Mouse (Mus musculus) stomach, embryonic 16.5 days (tissue): ENCODE data around the gene Pla2g5. TPM values are rescaled to one million over a fixed set of nuclear protein-coding genes. Genes with fewer than 3 reads are reported as not detected.
"Not testable (repeated sequence)": the region's sequence is repeated elsewhere in the genome, so short reads cannot be mapped to it uniquely, and the experiment has no call there.

Experiments
- ATAC-seq: fragments of 200-750 bp; cut with Nextera tagmentation; 2 replicates; pipeline ENCODE4 v1.8.0; 2017; ENCODE audit warnings: moderate number of reproducible peaks, moderate TSS enrichment; ENCODE audit not compliant: insufficient read depth, low FRiP score
- H3K27ac ChIP-seq: fragments of 300-500 bp; sonication (generic); 2 replicates; pipeline ENCODE4 v1.5.1; 2014; ENCODE audit warnings: low read length
- H3K27me3 ChIP-seq: fragments of 300-500 bp; sonication (generic); 2 replicates; pipeline ENCODE4 v1.6.1; 2014; ENCODE audit warnings: low read length, control low read depth, mixed read lengths; ENCODE audit not compliant: control insufficient read depth, insufficient read depth
- H3K36me3 ChIP-seq: fragments of 300-500 bp; sonication (generic); 2 replicates; pipeline ENCODE4 v1.6.1; 2014; ENCODE audit warnings: low read length; ENCODE audit not compliant: control insufficient read depth, insufficient read depth
- H3K4me1 ChIP-seq: fragments of 300-500 bp; sonication (generic); 2 replicates; pipeline ENCODE4 v1.6.1; 2014; ENCODE audit warnings: low read length, control low read depth, mixed read lengths; ENCODE audit not compliant: control insufficient read depth, insufficient read depth
- H3K4me2 ChIP-seq: fragments of 300-500 bp; sonication (generic); 2 replicates; pipeline ENCODE4 v1.6.1; 2014; ENCODE audit warnings: low read depth, low read length, mixed read lengths
- H3K4me3 ChIP-seq: fragments of 300-500 bp; sonication (generic); replicated peaks from 2 replicates; pipeline ENCODE4 v1.5.1; 2014; ENCODE audit warnings: mild to moderate bottlenecking, low read length
- H3K9ac ChIP-seq: fragments of 300-500 bp; sonication (generic); 2 replicates; pipeline ENCODE4 v1.6.1; 2014; ENCODE audit warnings: low read length
- H3K9me3 ChIP-seq: fragments of 300-500 bp; sonication (generic); replicated peaks from 2 replicates; pipeline ENCODE4 v1.6.1; 2016; ENCODE audit warnings: low read length, control low read depth; ENCODE audit not compliant: control insufficient read depth
- WGBS: fragments of 180-500 bp; shearing (Covaris S2); extraction: QIAGEN DNeasy Blood & Tissue Kit; methylation state at CpG from one replicate; pipeline ENCODE4 v1.1.7; 2014; 5-methylcytosine and 5-hydroxymethylcytosine counted together
- polyA plus RNA-seq: library from polyadenylated mRNA; unstranded; fragments of >200 nt; fragmentation: Nextera tagmentation; extraction: Ambion mirVana; gene quantifications from 2 replicates; pipeline ENCODE4 v1.2.1, GENCODE M21; 2015

Pla2g5 gene
- polyA plus RNA-seq, 1 experiment from 2014 or later, result 0.37 TPM

DNA sequence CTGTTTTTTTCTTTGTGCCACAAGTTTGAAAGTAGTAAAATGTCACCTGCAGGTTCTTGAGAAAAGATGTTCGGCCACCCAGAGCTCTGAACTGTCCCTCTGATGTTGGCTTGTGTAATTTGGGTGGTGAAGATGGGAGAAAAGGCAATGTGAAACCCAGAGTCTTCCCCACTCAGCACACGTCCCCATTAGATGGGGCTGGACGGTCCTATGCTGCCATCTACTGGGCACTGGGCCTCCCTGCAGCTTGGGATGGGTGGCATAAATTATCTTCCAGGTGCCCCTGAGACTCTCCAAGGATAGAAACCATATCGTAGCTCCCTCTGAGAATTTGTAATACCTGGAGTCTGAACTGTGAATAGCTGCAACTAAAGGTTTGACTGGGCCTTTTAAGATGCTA is 11.8 kb downstream of the Pla2g5 start:
- Histone ChIP-seq H3K36me3 (no peaks in the 10 kb centered on the region), H3K9ac (no peak overlapping the region), H3K27ac (no peak overlapping the region), H3K27me3 (no peaks in the 10 kb centered on the region), H3K4me1 (no peaks in the 10 kb centered on the region), H3K4me3 (no peak overlapping the region), H3K9me3 (no peaks in the 10 kb centered on the region), H3K4me2 (no peak overlapping the region)
- ATAC-seq, result peak; percentile 58; the same call in 1 of the 2 replicates
- WGBS, result 6% methylated on average over 4 of the region's 4 CpGs

DNA sequence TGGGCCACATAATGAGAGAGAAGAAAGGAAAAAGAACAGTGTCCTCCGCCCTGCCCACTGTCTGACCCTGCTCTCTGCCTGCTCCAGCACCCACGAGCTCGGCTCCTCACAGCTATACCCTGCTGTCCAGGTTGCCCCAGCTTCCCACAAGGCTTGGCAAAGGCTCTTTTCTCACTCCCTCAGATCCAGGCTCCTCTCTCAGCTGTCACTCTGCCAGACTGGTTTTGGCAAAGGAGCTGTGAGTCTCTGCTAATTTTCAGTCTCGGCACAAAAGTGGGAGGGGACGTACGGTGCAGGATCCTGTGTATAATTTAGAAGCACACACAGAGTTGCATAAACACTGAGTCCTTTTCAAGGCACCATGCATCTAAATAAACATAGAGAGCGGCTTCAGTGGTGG is 21.9 kb downstream of the Pla2g5 start:
- H3K27ac ChIP-seq, result no peak overlapping the region
- H3K27me3 ChIP-seq, result no peaks in the 10 kb centered on the region
- H3K4me3 ChIP-seq, result no peak overlapping the region
- peak; percentile 58; the same call in 1 of the 2 replicates for ATAC-seq
- no peak overlapping the region for H3K9ac ChIP-seq
- no peak overlapping the region for H3K4me2 ChIP-seq
- WGBS, result 64% methylated on average over 7 of the region's 7 CpGs
- H3K4me1 ChIP-seq, result no peaks in the 10 kb centered on the region
- 0 out of 2 replicates have a peak, but pooled peaks cover 6% of the 10 kb centered on the region for H3K9me3 ChIP-seq
- no peaks in the 10 kb centered on the region for H3K36me3 ChIP-seq

DNA sequence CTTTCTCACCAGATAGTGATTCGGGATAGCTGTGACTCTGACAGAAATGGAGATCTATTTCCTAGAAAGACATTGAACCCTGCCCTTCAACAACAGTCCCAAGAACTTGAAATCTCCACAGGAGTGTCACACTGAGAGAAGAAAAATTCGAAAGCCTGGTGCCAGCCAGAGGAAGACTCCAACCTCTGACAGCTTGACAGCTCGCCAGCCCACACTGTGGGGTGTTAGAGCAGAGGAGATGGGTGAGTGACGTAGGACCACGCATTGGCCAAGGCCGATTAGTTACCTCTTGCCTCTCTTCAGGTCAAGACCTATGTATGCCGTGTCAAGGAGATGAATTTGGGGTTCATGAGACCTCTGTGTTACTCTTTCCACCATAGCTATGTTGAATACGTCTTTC is 22.6 kb downstream of the Pla2g5 start:
- Histone ChIP-seq H3K4me1 (no peaks in the 10 kb centered on the region), H3K27ac (no peak overlapping the region), H3K27me3 (no peaks in the 10 kb centered on the region), H3K9ac (no peak overlapping the region), H3K36me3 (no peaks in the 10 kb centered on the region), H3K4me3 (no peak overlapping the region), H3K9me3 (0 out of 2 replicates have a peak, but pooled peaks cover 6% of the 10 kb centered on the region), H3K4me2 (no peak overlapping the region)
- peak; percentile 21; the same call in 1 of the 2 replicates for ATAC-seq
- WGBS, result 82% methylated on average over 8 of the region's 8 CpGs

DNA sequence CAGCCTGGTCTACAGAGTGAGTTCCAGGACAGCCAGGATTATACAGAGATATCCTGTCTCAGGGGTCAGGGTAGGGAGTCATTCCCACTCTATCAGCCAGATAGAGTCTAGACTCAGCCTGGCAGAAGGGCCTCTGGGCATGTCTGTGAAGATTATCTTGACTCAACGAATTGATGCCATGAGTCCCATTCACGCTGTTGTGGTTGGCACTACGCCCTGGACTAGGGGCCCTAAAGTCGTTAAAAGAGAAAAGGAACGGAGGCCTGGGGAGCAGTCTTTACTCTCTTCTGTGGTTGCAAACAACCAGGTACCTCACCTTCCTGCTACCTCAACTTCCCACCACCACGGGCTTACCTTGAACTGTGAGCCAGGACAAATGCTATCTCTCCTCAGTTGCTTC is 23.5 kb downstream of the Pla2g5 start:
- ATAC-seq, result no peak
- Histone ChIP-seq H3K27ac (no peak overlapping the region), H3K27me3 (no peaks in the 10 kb centered on the region), H3K9ac (no peak overlapping the region), H3K4me2 (no peak overlapping the region), H3K36me3 (no peaks in the 10 kb centered on the region), H3K4me3 (no peak overlapping the region), H3K4me1 (no peaks in the 10 kb centered on the region), H3K9me3 (0 out of 2 replicates have a peak, but pooled peaks cover 6% of the 10 kb centered on the region)
- 76% methylated on average over 6 of the region's 6 CpGs for WGBS

DNA sequence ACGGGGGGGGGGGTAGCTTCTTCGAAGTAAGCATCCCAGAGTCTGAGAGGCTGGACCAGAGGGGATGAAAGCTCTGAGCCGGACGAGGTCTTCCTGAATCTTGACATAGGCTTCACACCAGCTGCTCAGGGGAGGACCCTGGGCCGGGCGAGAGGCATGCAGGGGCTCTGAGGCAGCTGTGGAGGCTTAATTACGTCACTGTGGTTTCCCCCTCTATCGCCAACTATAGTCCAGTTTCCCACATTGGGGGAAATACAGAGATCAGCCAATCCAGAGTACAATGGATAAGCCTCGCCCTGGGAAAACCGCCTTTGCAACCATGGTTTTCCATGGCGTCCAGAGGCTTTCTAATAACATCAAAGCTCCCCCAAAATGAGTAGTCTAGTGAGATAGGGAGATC is 36.1 kb downstream of the Pla2g5 start:
- no peak overlapping the region for H3K27ac ChIP-seq
- H3K4me2 ChIP-seq, result no peak overlapping the region
- no peak for ATAC-seq
- 53% methylated on average over 11 of the region's 11 CpGs for WGBS
- no peak overlapping the region for H3K4me3 ChIP-seq
- H3K4me1 ChIP-seq, result peaks cover 18% of the 10 kb centered on the region
- H3K9me3 ChIP-seq, result no peaks in the 10 kb centered on the region
- no peaks in the 10 kb centered on the region for H3K27me3 ChIP-seq
- no peaks in the 10 kb centered on the region for H3K36me3 ChIP-seq
- H3K9ac ChIP-seq, result no peak overlapping the region

DNA sequence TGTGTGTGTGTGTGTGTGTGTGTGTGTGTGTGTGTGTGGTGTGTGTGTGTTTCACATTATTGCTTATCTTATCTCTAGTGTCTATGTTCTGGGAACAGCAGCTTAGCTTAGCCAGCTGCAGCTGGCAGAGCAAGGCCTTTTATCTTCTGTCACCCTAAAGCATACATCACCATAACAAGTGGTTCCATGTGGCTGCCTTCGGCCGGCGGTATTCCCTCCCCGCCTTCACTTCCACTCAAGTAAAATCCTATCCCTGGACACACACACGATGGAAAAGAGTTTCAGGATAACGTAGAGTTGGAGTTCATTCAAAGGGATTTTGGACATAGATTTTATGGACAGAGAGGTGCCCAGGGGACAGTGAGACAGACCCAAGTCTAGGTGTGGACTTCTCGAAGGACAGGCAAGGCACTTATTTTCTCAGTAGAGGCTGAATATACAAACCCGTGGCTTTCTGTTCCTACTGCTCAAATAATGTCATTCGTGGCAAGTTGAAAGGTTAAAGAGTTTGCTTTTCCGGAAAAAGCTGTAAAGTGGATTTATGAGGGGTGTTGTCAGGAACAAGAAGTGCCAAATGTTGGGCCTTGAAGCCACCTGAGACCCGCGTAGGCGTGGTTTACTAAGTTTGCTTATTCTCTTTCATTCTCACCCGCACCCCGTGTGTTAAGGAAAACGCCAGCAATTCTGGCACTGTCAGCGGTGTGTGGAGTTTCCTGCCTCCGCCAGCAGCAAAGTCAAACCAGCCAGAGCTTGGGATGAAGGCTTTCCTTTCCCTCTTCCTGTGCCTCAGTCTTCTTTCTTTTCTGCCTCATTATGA is 37.3 kb downstream of the Pla2g5 start:
- no peak overlapping the region; the same call in 1 of the 2 replicates for H3K4me3 ChIP-seq
- peak overlapping the region; percentile 31; the same call in 1 of the 2 replicates for H3K27ac ChIP-seq
- peak overlapping the region; percentile 14; the same call in 1 of the 2 replicates for H3K4me2 ChIP-seq
- no peaks in the 10 kb centered on the region for H3K27me3 ChIP-seq
- 11% methylated on average over 18 of the region's 18 CpGs for WGBS
- ATAC-seq, result peak; percentile 58; the same call in 1 of the 2 replicates
- H3K36me3 ChIP-seq, result no peaks in the 10 kb centered on the region
- peaks cover 18% of the 10 kb centered on the region for H3K4me1 ChIP-seq
- H3K9ac ChIP-seq, result 0 out of 2 replicates have a peak overlapping the region, but pooled peaks have one; percentile 7
- no peaks in the 10 kb centered on the region for H3K9me3 ChIP-seq

DNA sequence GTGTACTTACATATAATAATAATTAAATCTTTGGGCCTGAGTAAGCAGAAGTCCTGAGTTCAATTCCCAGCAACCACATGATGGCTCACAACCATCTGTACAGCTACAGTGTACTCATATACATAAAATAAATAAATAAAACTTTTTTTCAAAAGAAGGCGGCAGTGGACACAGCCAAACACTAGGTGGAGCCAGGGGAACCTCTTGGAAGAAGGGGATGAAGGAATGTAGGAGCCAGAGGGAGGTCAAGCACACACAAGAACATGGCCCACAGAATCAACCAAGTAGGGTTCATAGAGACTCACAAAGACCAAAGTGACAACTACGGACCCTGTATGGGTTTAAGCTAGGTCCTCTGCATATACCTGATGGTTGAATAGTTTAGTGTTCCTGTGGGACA is 38.6 kb downstream of the Pla2g5 start:
- H3K27ac ChIP-seq, result no peak overlapping the region
- H3K27me3 ChIP-seq, result no peaks in the 10 kb centered on the region
- 86% methylated on average over 2 of the region's 2 CpGs for WGBS
- no peak overlapping the region for H3K9ac ChIP-seq
- no peak overlapping the region for H3K4me3 ChIP-seq
- H3K4me1 ChIP-seq, result peaks cover 12% of the 10 kb centered on the region; the same call in 1 of the 2 replicates
- H3K4me2 ChIP-seq, result no peak overlapping the region
- H3K36me3 ChIP-seq, result no peaks in the 10 kb centered on the region
- ATAC-seq, result no peak
- no peaks in the 10 kb centered on the region for H3K9me3 ChIP-seq

DNA sequence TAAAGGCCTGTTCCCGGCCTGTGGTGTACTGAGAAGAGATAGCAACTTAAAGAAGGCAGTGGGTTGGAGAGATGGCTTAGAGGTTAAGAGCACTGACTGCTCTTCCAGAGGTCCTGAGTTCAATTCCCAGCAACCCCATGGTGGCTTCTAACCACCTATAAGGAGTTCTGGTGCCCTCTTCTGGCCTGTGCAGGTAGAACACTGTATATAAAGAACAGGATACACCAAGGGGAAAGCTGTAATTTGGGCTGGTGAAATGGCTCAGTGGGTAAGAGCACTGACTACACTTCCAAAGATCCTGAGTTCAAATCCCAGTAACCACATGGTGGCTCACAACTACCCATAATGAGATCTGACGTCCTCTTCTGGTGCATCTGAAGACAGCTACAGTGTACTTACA is 39.1 kb downstream of the Pla2g5 start:
- H3K9me3 ChIP-seq, H3K27me3 ChIP-seq: not testable (repeated sequence)
- WGBS, result 84% methylated on average over 2 of the region's 2 CpGs

DNA sequence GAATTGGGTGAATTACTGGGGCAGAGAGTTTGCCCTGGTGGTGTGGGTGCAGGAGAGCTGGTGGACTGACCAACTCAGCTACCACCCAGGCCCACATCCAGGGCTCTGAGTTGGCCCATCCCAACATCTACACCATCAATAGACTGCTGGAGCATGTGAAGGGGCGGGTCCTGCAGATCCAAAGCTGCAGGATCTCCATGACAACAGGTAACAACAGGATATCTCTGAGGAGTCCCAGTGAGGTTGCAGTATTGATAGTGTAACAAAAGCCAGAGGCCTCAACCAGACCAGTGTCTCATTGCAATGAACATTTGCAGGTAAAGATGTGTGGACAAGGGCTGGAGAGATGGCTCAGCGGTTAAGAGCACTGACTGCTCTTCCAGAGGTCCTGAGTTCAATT is 42.2 kb downstream of the Pla2g5 start:
- ATAC-seq, result no peak
- WGBS, result 76% methylated on average over 2 of the region's 2 CpGs
- H3K9me3 ChIP-seq, result no peaks in the 10 kb centered on the region
- H3K27ac ChIP-seq, result no peak overlapping the region
- no peaks in the 10 kb centered on the region for H3K36me3 ChIP-seq
- no peaks in the 10 kb centered on the region for H3K27me3 ChIP-seq
- peaks cover 3% of the 10 kb centered on the region; the same call in 1 of the 2 replicates for H3K4me1 ChIP-seq
- H3K4me2 ChIP-seq, result no peak overlapping the region
- no peak overlapping the region for H3K4me3 ChIP-seq
- H3K9ac ChIP-seq, result no peak overlapping the region

More for the DNA sequence above, 39.1 kb downstream of the Pla2g5 start:
- not testable (repeated sequence) for H3K4me2 ChIP-seq, ATAC-seq, H3K4me3 ChIP-seq, H3K36me3 ChIP-seq, H3K9ac ChIP-seq, H3K27ac ChIP-seq
- peaks cover 11% of the 10 kb centered on the region; the same call in 1 of the 2 replicates for H3K4me1 ChIP-seq
